Mouse (Mus musculus) CH12.LX (cell line): ENCODE data around the gene Bdkrb1. TPM values are rescaled to one million over a fixed set of nuclear protein-coding genes. Genes with fewer than 3 reads are reported as not detected.

Experiments
- DNase-seq: peaks from one replicate; pipeline ENCODE4 v3.0.0-alpha.2; 2013; ENCODE audit errors: extremely low read depth
- H3K27ac ChIP-seq: 2 replicates; pipeline ENCODE4 v1.5.1; 2012; ENCODE audit warnings: low read depth, mild to moderate bottlenecking, control low read depth, moderate library complexity; ENCODE audit not compliant: insufficient read depth
- H3K27me3 ChIP-seq: replicated peaks from 2 replicates; pipeline ENCODE3; 2012; ENCODE audit warnings: inconsistent platforms
- H3K36me3 ChIP-seq, 2 experiments: replicated peaks in 1 of 2; 2 replicates each; pipeline versions ENCODE3 to v1.6.1; 2012; ENCODE audit warnings: inconsistent platforms in 1 of 2, low read length in 1 of 2, mild to moderate bottlenecking in 1 of 2, mixed read lengths in 1 of 2, moderate library complexity in 1 of 2; ENCODE audit not compliant: control insufficient read depth in 1 of 2, insufficient read depth in 1 of 2
- H3K4me1 ChIP-seq, 2 experiments: 2 replicates each; pipeline ENCODE4 v1.6.1; 2012; ENCODE audit warnings: inconsistent platforms in 1 of 2, moderate library complexity in 1 of 2; ENCODE audit not compliant: insufficient read depth in 2 of 2, control insufficient read depth in 1 of 2
- H3K4me2 ChIP-seq: 2 replicates; pipeline ENCODE4 v1.6.1; 2012; ENCODE audit warnings: low read depth, mild to moderate bottlenecking, control low read depth; ENCODE audit not compliant: poor library complexity, insufficient read depth, severe bottlenecking
- H3K4me3 ChIP-seq, 3 experiments: fragments of 150-350 bp in 1 of 3; sonication (generic) in 1 of 3; replicated peaks in 1 of 3; 2 replicates each; pipeline versions ENCODE3 to v1.5.1; 2011 to 2012; ENCODE audit warnings: low read depth in 2 of 3, low read length in 2 of 3, mild to moderate bottlenecking in 2 of 3, moderate library complexity in 2 of 3, control low read depth in 1 of 3, improper control_type of control experiment in 1 of 3, inconsistent platforms in 1 of 3, mixed read lengths in 1 of 3; ENCODE audit not compliant: poor library complexity in 1 of 3
- H3K79me2 ChIP-seq: replicated peaks from 2 replicates; pipeline ENCODE4 v1.6.1; 2012; ENCODE audit warnings: mild to moderate bottlenecking, moderate library complexity; ENCODE audit not compliant: control insufficient read depth, poor library complexity, insufficient read depth, severe bottlenecking; ENCODE audit errors: extremely low read depth
- H3K9ac ChIP-seq: 2 replicates; pipeline ENCODE4 v1.6.1; 2012; ENCODE audit warnings: low read depth, mild to moderate bottlenecking, control low read depth, moderate library complexity; ENCODE audit not compliant: insufficient read depth
- H3K9me3 ChIP-seq: replicated peaks from 2 replicates; pipeline ENCODE3; 2012; ENCODE audit warnings: low read length, inconsistent platforms, mixed read lengths
- CTCF ChIP-seq, 2 experiments: IDR thresholded peaks in 1 of 2; conservative IDR thresholded peaks in 1 of 2; 2 replicates each; pipeline ENCODE4 v1.5.1; 2011 to 2012; ENCODE audit warnings: low read depth in 2 of 2, low read length in 2 of 2, improper control_type of control experiment in 1 of 2, inconsistent platforms in 1 of 2, mild to moderate bottlenecking in 1 of 2, moderate library complexity in 1 of 2
- E2F4 ChIP-seq: IDR thresholded peaks from 2 replicates; pipeline ENCODE4 v1.6.1; 2011; ENCODE audit warnings: low read depth, low read length, improper control_type of control experiment; ENCODE audit not compliant: insufficient replicate concordance
- ETS1 ChIP-seq: conservative IDR thresholded peaks from 2 replicates; pipeline ENCODE4 v1.6.1; 2012; ENCODE audit warnings: low read depth, mild to moderate bottlenecking, inconsistent platforms, low read length, improper control_type of control experiment, moderate library complexity
- JUN ChIP-seq: IDR thresholded peaks from 2 replicates; pipeline ENCODE4 v1.6.1; 2011; ENCODE audit warnings: low read depth, mild to moderate bottlenecking, low read length, improper control_type of control experiment, moderate library complexity; ENCODE audit not compliant: insufficient read depth
- MAZ ChIP-seq: IDR thresholded peaks from 2 replicates; pipeline ENCODE4 v1.6.1; 2012; ENCODE audit warnings: low read depth, mild to moderate bottlenecking, inconsistent platforms, low read length, improper control_type of control experiment, moderate library complexity
- MXI1 ChIP-seq: IDR thresholded peaks from 2 replicates; pipeline ENCODE4 v1.6.1; 2011; ENCODE audit warnings: mild to moderate bottlenecking, low read depth, low read length, improper control_type of control experiment
- PAX5 ChIP-seq: IDR thresholded peaks from 2 replicates; pipeline ENCODE4 v1.6.1; 2012; ENCODE audit warnings: low read length, inconsistent platforms, mixed read lengths
- POLR2A ChIP-seq: IDR thresholded peaks from 2 replicates; pipeline ENCODE4 v1.6.1; 2011; ENCODE audit warnings: low read depth, mild to moderate bottlenecking, improper control_type of control experiment, low read length
- TBP ChIP-seq: conservative IDR thresholded peaks from 2 replicates; pipeline ENCODE4 v1.6.1; 2011; ENCODE audit warnings: low read depth, low read length, improper control_type of control experiment
- TCF12 ChIP-seq: IDR thresholded peaks from 2 replicates; pipeline ENCODE4 v1.6.1; 2014; ENCODE audit warnings: low read depth, mild to moderate bottlenecking, inconsistent platforms, low read length, improper control_type of control experiment
- UBTF ChIP-seq: IDR thresholded peaks from 2 replicates; pipeline ENCODE4 v1.6.1; 2012; ENCODE audit warnings: low read depth, mild to moderate bottlenecking, inconsistent platforms, low read length, improper control_type of control experiment, moderate library complexity
- ZKSCAN1 ChIP-seq: IDR thresholded peaks from 2 replicates; pipeline ENCODE4 v1.6.1; 2012; ENCODE audit warnings: low read depth, inconsistent platforms, low read length, improper control_type of control experiment, borderline replicate concordance
- ZNF384 ChIP-seq: IDR thresholded peaks from 2 replicates; pipeline ENCODE4 v1.6.1; 2012; ENCODE audit warnings: low read depth, low read length, improper control_type of control experiment, inconsistent platforms
- dilution Hi-C: fragments of 300-500 bp; cut with MboI; formaldehyde crosslinking; loops from 2 replicates; pipeline ENCODE4 v1.14.3; 2020; ENCODE audit warnings: low sequenced_read_pairs; ENCODE audit not compliant: extremely low pct_unique_long_range_greater_than_20kb, extremely low pct_ligation_motif_present
- in situ Hi-C: fragments of 300-500 bp; cut with MboI; formaldehyde crosslinking; loops from 3 replicates; pipeline ENCODE4 v1.14.3; 2019; ENCODE audit warnings: low sequenced_read_pairs, low pct_ligation_motif_present, low pct_unique_long_range_greater_than_20kb, mixed read lengths
- polyA plus RNA-seq: library from polyadenylated mRNA; unstranded; fragments of >175 nt; gene quantifications from 2 replicates; pipeline ENCODE4 v1.2.1, GENCODE M21; 2012; ENCODE audit warnings: low read depth; ENCODE audit not compliant: insufficient read length
- total RNA-seq, 2 experiments: library from RNA; depleted of rRNA; stranded (reverse); fragments of 300-350 nt in 1 of 2; fragments of >200 nt in 1 of 2; gene quantifications; 2 replicates each; pipeline ENCODE4 v1.2.3; 2012 to 2014

Bdkrb1 gene
- total and polyA plus RNA-seq, 3 experiments = 0.81 to 1.5 (median 1.0) TPM

DNA sequence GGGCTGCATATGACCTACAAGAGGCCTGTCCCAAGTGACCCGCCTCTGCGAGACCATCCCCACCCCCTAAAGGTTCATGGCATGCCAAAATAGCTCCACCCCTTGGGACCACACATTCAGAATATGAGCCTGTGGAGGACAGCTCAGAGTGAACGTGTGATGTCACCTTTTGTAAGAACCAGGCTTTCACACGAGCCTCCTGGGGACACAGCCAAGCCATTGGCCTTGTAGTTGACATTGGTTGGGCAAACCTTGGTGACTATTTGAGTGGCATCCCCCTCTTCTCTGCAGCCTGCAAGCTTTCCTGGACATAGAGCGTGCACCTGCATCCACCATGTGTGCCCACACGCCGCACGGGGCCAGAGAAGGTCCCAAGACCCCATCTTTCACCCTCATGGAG lies 15.4 kb upstream of the Bdkrb1 start:
- H3K27ac ChIP-seq = no peak overlapping the region
- in situ Hi-C loops = no loop called here
- dilution Hi-C loops = no loop called here

DNA sequence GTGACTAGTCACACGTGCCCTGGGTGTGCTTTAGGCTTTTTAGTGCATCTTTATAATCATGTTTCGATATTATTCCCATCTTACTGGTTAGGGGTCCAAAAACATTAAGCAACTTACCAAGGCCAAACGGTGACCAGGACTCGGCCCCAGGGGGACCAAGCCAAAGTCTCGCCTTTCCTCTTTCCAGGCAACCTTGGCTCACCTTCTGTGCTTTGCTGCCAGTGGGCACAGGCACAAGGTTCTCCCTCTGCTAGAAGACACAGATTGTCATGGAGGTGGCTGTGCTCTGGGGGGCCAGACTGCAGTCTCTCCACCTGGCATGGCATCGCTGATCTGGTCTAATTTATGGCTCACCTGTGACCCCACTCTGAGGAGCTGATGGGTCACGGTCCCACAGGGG lies 12.1 kb upstream of the Bdkrb1 start:
- Histone ChIP-seq H3K27me3 (peaks cover 4% of the 10 kb centered on the region), H3K36me3 (no peaks in the 10 kb centered on the region), H3K4me1 (peaks cover 0 to 21% of the 10 kb centered on the region in 2 experiments; a peak in 2 of 4 replicates), H3K4me3 (no peak overlapping the region), H3K4me2 (no peak overlapping the region), H3K9me3 (no peaks in the 10 kb centered on the region)
- TF ChIP-seq CTCF (conservative IDR thresholded peaks at IDR 0.05 in 1 of 2, IDR thresholded peaks at IDR 0.05 in 1 of 2; ENCODE audit: low read depth in 2 of 2, low read length in 2 of 2) (no peak), ZNF384 (no peak), TBP (no peak), POLR2A (no peak)
- TF ChIP-seq, all 38 proteins: peak for 0
- Histone ChIP-seq H3K27ac (no peak overlapping the region), H3K79me2 (no peaks in the 10 kb centered on the region), H3K9ac (no peak overlapping the region)
- in situ Hi-C loops = no loop called here
- DNase-seq = no peak
- dilution Hi-C loops = no loop called here

More for the DNA sequence above, 15.4 kb upstream of the Bdkrb1 start:
- no peak for TF ChIP-seq TBP
- no peak for TF ChIP-seq MAZ
- peak; percentile 34 for TF ChIP-seq ETS1
- TF ChIP-seq ZKSCAN1 = no peak
- no peak for TF ChIP-seq CTCF (conservative IDR thresholded peaks at IDR 0.05 in 1 of 2, IDR thresholded peaks at IDR 0.05 in 1 of 2; ENCODE audit: low read depth in 2 of 2, low read length in 2 of 2)
- TF ChIP-seq TCF12 = no peak
- no peak for TF ChIP-seq PAX5
- TF ChIP-seq, all 38 proteins: peak for 1
- Histone ChIP-seq H3K4me2 (no peak overlapping the region), H3K27me3 (peaks cover 4% of the 10 kb centered on the region), H3K9ac (no peak overlapping the region), H3K4me3 (no peak overlapping the region), H3K9me3 (no peaks in the 10 kb centered on the region), H3K79me2 (no peaks in the 10 kb centered on the region), H3K36me3 (no peaks in the 10 kb centered on the region), H3K4me1 (peaks cover 0 to 31% of the 10 kb centered on the region in 2 experiments; a peak in 2 of 4 replicates)
- peak; percentile 33 for DNase-seq

DNA sequence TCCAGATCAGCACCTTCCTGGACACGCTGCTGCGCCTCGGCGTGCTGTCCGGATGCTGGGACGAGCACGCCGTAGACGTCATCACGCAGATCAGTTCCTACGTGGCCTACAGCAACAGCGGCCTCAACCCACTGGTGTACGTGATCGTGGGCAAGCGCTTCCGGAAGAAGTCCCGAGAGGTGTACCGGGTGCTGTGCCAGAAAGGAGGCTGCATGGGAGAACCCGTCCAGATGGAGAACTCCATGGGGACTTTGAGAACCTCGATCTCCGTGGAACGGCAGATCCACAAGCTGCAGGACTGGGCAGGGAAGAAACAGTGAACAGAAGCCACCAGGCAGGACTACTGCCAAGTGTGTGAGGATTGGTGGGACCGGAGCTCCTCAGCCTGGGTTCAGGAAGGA lies 10.5 kb upstream of the Bdkrb1 start:
- Histone ChIP-seq H3K36me3 (no peaks in the 10 kb centered on the region), H3K4me1 (peaks cover 3 to 33% of the 10 kb centered on the region in 2 experiments; a peak in 3 of 4 replicates), H3K9me3 (no peaks in the 10 kb centered on the region), H3K27ac (no peak overlapping the region), H3K4me2 (no peak overlapping the region), H3K79me2 (no peaks in the 10 kb centered on the region)
- in situ Hi-C loops (no loop called here), dilution Hi-C loops (no loop called here)
- no peak for TF ChIP-seq JUN
- no peak for TF ChIP-seq E2F4
- TF ChIP-seq MXI1 = no peak
- no peak for TF ChIP-seq UBTF
- TF ChIP-seq TBP = no peak
- TF ChIP-seq ETS1 = no peak
- TF ChIP-seq, all 38 proteins: peak for 0
- Histone ChIP-seq H3K9ac (no peak overlapping the region), H3K4me3 (no peak overlapping the region), H3K27me3 (no peaks in the 10 kb centered on the region)
- no peak for DNase-seq
